Mouse (Mus musculus): ENCODE data around the gene Bin2. TPM values are rescaled to one million over a fixed set of nuclear protein-coding genes. Genes with fewer than 3 reads are reported as not detected.
A peak's percentile ranks its signal among the peaks of the same experiment; 100 is the strongest.
"Not testable (repeated sequence)": the region's sequence is repeated elsewhere in the genome, so short reads cannot be mapped to it uniquely, and the experiment has no call there.

The Bin2 gene
- total RNA-seq, 2 experiments from 2014 or later, result 5.5 to 5.8 TPM

- peak; percentile 100 for DNase-seq
Measured at GRCm38 (mm10) chr15:100614996-100615824, 54.1 kb downstream of the Bin2 start, which contains the start of gene Dazap2. Dazap2 (plus strand) TSS chr15:100615349.

GRCm38 (mm10) chr15:100614218-100614995 lies 54.9 kb downstream of the Bin2 start:
- no peak for DNase-seq

GRCm38 (mm10) chr15:100613584-100613983 lies 55.8 kb downstream of the Bin2 start:
- peak; percentile 88 for DNase-seq

GRCm38 (mm10) chr15:100612432-100612831 lies 56.9 kb downstream of the Bin2 start:
- DNase-seq, result no peak

DNA sequence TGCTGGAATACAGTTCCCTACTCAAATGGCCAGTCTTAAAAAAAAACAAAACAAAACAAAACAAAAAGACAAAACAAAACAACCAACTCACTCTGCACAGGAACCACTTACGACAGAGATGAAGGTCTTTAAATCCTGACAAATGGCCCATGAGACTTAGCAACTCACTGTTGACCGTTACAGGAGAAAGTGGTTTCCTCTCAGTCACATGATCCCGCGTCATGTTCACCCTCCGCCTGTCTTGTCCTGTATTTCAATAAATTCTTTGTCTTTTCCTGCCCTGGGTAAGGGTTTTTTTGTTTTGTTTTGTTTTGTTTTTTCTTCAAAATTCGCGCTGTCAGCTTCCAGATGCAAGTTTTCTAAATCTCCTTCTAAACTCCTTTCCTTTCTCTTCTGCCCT lies 57.4 kb downstream of the Bin2 start:
- no peak for DNase-seq

DNA sequence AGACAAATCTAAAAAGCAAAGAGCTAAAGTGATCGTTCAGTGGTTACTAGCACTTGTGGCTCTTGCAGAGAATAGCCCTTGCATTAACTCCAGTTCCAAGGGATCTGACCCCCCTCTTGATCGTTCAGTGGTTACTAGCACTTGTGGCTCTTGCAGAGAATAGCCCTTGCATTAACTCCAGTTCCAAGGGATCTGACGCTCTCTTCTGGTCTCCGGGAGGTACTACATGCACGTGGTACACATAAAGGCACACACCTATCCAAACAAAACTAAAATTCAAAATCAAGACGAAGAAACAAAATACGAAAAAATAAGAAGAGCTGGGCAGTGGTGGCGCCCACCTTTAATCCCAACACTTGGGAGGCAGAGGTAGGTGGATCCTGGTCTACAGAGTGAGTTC lies 62.7 kb downstream of the Bin2 start:
- DNase-seq, result not testable (repeated sequence)

- DNase-seq, result no peak
Measured at GRCm38 (mm10) chr15:100601669-100602068, 67.7 kb downstream of the Bin2 start.

GRCm38 (mm10) chr15:100600696-100601272 lies 68.6 kb downstream of the Bin2 start:
- no peak for DNase-seq

GRCm38 (mm10) chr15:100600047-100600695 lies 69.2 kb downstream of the Bin2 start:
- DNase-seq, result peak; percentile 83

DNA sequence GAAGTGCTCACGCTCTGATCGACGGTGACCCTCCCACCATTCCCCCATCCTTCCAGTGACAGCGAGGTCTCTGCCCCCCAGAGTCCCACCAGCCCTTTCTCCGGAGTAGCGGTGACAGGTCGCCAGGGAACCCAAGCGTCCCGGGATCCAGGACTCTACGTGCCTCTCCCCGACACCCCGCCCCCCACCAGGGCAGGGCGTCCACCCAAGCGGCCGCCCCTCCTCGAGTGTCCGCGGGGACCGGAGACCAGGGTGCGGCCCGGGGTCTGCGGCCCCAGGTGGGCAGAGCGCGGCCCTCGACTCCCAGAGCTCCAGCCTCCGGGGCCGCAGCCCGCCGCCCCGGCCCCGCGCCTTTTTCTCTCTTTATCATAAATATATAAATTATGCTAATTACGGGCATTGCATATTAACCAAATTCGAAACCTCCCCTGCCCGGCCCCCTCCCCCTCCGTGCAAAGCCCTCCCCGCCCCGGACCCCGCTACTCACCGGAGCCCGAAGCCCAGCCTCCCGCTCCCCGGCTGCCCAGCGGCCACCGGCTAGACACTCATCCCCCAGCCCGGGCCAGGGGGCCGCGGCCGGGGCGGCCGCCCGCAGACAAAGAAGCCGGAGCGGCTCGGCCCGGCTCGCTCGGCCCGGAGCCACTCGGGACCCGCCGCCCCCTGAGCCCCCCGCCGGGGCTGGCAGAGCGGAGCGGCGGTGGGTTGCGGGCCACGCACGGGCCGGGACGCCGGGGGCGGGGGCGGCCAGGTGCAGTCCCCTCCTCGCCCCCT lies 69.9 kb downstream of the Bin2 start, which contains the start of gene Pou6f1:
Pou6f1 (minus strand) TSS at position 709 of the 771 bp plus-strand sequence.
- peak; percentile 75 for DNase-seq

DNA sequence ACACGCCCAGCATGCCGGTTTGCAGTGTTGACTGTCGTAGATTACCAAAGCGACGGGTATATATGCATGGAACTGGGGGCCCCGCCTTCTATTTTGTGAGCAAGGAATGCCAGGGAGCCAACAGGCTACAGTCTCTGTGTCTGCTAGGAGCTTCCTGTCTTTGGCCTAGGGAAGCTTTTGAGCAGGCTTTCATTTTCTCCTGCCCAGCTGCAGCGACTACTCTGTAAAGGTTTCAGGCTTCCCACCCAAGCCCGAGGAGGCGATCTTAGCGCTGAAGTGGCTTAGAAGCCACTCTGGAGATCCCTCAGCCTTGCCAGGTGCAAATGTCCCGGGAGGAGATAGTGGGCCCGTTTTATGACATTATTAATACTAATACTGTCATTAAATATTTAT lies 70.5 kb downstream of the Bin2 start:
- peak; percentile 65 for DNase-seq

GRCm38 (mm10) chr15:100598287-100598882 lies 71.0 kb downstream of the Bin2 start:
- DNase-seq, result no peak

- no peak for DNase-seq
Measured at GRCm38 (mm10) chr15:100592817-100593216, 76.5 kb downstream of the Bin2 start.

Small RNAs within 50 kb of the gene (microRNA-seq; reads per million reads assigned to microRNA genes)
- not detected for gene Mir6961

Other genes starting within 250 kb of the Bin2 start
- under 1 TPM in 1 of 2 experiments, not detected in 1; 0.09 TPM for gene Gm5475, start 247.4 kb downstream of the Bin2 start, total RNA-seq (2021)
- 10 to 100 TPM; 60.6 to 72.7 TPM for gene Slc11a2, start 244.5 kb downstream of the Bin2 start, total RNA-seq (2021)
- gene Letmd1, start 200.5 kb downstream of the Bin2 start, total RNA-seq (2021), result 100 to 1,000 TPM; 298 to 353 TPM
- 1 to 10 TPM; 4.4 to 5.5 TPM for gene Csrnp2, start 174.1 kb downstream of the Bin2 start, total RNA-seq (2021)
- 10 to 100 TPM; 18.1 to 24.6 TPM for gene Tfcp2, start 117.5 kb downstream of the Bin2 start, total RNA-seq (2021)
- 10 to 100 TPM; 22.0 to 29.0 TPM for gene Pou6f1, start 69.6 kb downstream of the Bin2 start, total RNA-seq (2021)
- 100 to 1,000 TPM; 171 to 182 TPM for gene Dazap2, start 54.2 kb downstream of the Bin2 start, total RNA-seq (2021)
- gene Smagp, start 32.6 kb downstream of the Bin2 start, total RNA-seq (2021), result 10 to 100 TPM; 29.6 to 41.6 TPM
- gene Cela1, start 18.4 kb upstream of the Bin2 start, total RNA-seq (2021), result 10 to 100 TPM; 22.1 to 23.9 TPM
- 1 to 10 TPM; 9.6 to 9.9 TPM for gene Galnt6, start 59.8 kb upstream of the Bin2 start, total RNA-seq (2021)
- gene Slc4a8, start 92.2 kb upstream of the Bin2 start, total RNA-seq (2021), result 10 to 100 TPM in 1 of 2 experiments, 1 to 10 TPM in 1; 9.5 to 12.6 TPM
- 1 to 10 TPM; 2.5 to 5.6 TPM for gene Scn8a, start 200.3 kb upstream of the Bin2 start, total RNA-seq (2021)